Mouse (Mus musculus): Measurements from ENCODE around the gene Habp2. TPM values are rescaled to one million over a fixed set of nuclear protein-coding genes. Genes with fewer than 3 reads are reported as not detected.
A peak's percentile ranks its signal among the peaks of the same experiment; 100 is the strongest.

Gene Habp2
- polyA plus RNA-seq, 1 experiment from 2014 or later = 0.29 TPM

GRCm38 (mm10) chr19:56289642-56290041 lies 2.7 kb downstream of the Habp2 start:
- no peaks in the 10 kb centered on the region for H3K36me3 ChIP-seq (ENCODE audit: control insufficient read depth, insufficient read depth, low read length)
- no peak overlapping the region for H3K4me3 ChIP-seq (ENCODE audit: low read depth, low read length)
- H3K4me1 ChIP-seq (ENCODE audit: control insufficient read depth, insufficient read depth, low read length) = 0 out of 2 replicates have a peak, but pooled peaks cover under 1% of the 10 kb centered on the region
- no peak overlapping the region for H3K27ac ChIP-seq (ENCODE audit: low read depth, low read length)
- no peak for ATAC-seq (ENCODE audit: low read depth)
- no peaks in the 10 kb centered on the region for H3K27me3 ChIP-seq (ENCODE audit: control insufficient read depth, insufficient read depth, low read length)
- WGBS = 95% methylated on average over 8 of the region's 8 CpGs
- no peaks in the 10 kb centered on the region for H3K9me3 ChIP-seq (ENCODE audit: control insufficient read depth, low read length)
- no peak overlapping the region for H3K4me2 ChIP-seq (ENCODE audit: low read depth, low read length)
- H3K9ac ChIP-seq (replicated peaks; ENCODE audit: low read depth, low read length) = no peak overlapping the region

GRCm38 (mm10) chr19:56291898-56292297 lies 5.0 kb downstream of the Habp2 start:
- H3K4me2 ChIP-seq (ENCODE audit: low read depth, low read length) = no peak overlapping the region
- no peaks in the 10 kb centered on the region for H3K36me3 ChIP-seq (ENCODE audit: control insufficient read depth, insufficient read depth, low read length)
- no peak overlapping the region for H3K27ac ChIP-seq (ENCODE audit: low read depth, low read length)
- no peak for ATAC-seq (ENCODE audit: low read depth)
- no peaks in the 10 kb centered on the region for H3K27me3 ChIP-seq (ENCODE audit: control insufficient read depth, insufficient read depth, low read length)
- 0 out of 2 replicates have a peak, but pooled peaks cover 4% of the 10 kb centered on the region for H3K4me1 ChIP-seq (ENCODE audit: control insufficient read depth, insufficient read depth, low read length)
- H3K4me3 ChIP-seq (ENCODE audit: low read depth, low read length) = no peak overlapping the region
- no peak overlapping the region for H3K9ac ChIP-seq (replicated peaks; ENCODE audit: low read depth, low read length)
- no peaks in the 10 kb centered on the region for H3K9me3 ChIP-seq (ENCODE audit: control insufficient read depth, low read length)
- 62% methylated on average over 6 of the region's 6 CpGs for WGBS

GRCm38 (mm10) chr19:56292335-56292734 lies 5.4 kb downstream of the Habp2 start:
- H3K9ac ChIP-seq (replicated peaks; ENCODE audit: low read depth, low read length) = no peak overlapping the region
- ATAC-seq (ENCODE audit: low read depth) = no peak
- H3K4me1 ChIP-seq (ENCODE audit: control insufficient read depth, insufficient read depth, low read length) = 0 out of 2 replicates have a peak, but pooled peaks cover 4% of the 10 kb centered on the region
- no peak overlapping the region for H3K27ac ChIP-seq (ENCODE audit: low read depth, low read length)
- H3K4me3 ChIP-seq (ENCODE audit: low read depth, low read length) = no peak overlapping the region
- H3K27me3 ChIP-seq (ENCODE audit: control insufficient read depth, insufficient read depth, low read length) = no peaks in the 10 kb centered on the region
- H3K36me3 ChIP-seq (ENCODE audit: control insufficient read depth, insufficient read depth, low read length) = no peaks in the 10 kb centered on the region
- no peak overlapping the region for H3K4me2 ChIP-seq (ENCODE audit: low read depth, low read length)
- no peaks in the 10 kb centered on the region for H3K9me3 ChIP-seq (ENCODE audit: control insufficient read depth, low read length)
- WGBS = 62% methylated on average over 9 of the region's 9 CpGs

GRCm38 (mm10) chr19:56294654-56295399 lies 7.9 kb downstream of the Habp2 start:
- Histone ChIP-seq H3K4me1 (ENCODE audit: control insufficient read depth, insufficient read depth, low read length) (0 out of 2 replicates have a peak, but pooled peaks cover 4% of the 10 kb centered on the region), H3K27ac (ENCODE audit: low read depth, low read length) (no peak overlapping the region), H3K36me3 (ENCODE audit: control insufficient read depth, insufficient read depth, low read length) (no peaks in the 10 kb centered on the region), H3K27me3 (ENCODE audit: control insufficient read depth, insufficient read depth, low read length) (no peaks in the 10 kb centered on the region), H3K9me3 (ENCODE audit: control insufficient read depth, low read length) (no peaks in the 10 kb centered on the region), H3K4me2 (ENCODE audit: low read depth, low read length) (no peak overlapping the region), H3K4me3 (ENCODE audit: low read depth, low read length) (no peak overlapping the region), H3K9ac (replicated peaks; ENCODE audit: low read depth, low read length) (no peak overlapping the region)
- ATAC-seq (ENCODE audit: low read depth) = peak; percentile 82
- WGBS = 28% methylated on average over 7 of the region's 7 CpGs

GRCm38 (mm10) chr19:56296668-56297067 lies 9.7 kb downstream of the Habp2 start:
- Histone ChIP-seq H3K9me3 (ENCODE audit: control insufficient read depth, low read length) (no peaks in the 10 kb centered on the region), H3K27ac (ENCODE audit: low read depth, low read length) (no peak overlapping the region), H3K4me3 (ENCODE audit: low read depth, low read length) (no peak overlapping the region), H3K4me1 (ENCODE audit: control insufficient read depth, insufficient read depth, low read length) (0 out of 2 replicates have a peak, but pooled peaks cover 4% of the 10 kb centered on the region), H3K9ac (replicated peaks; ENCODE audit: low read depth, low read length) (no peak overlapping the region), H3K36me3 (ENCODE audit: control insufficient read depth, insufficient read depth, low read length) (no peaks in the 10 kb centered on the region), H3K4me2 (ENCODE audit: low read depth, low read length) (no peak overlapping the region), H3K27me3 (ENCODE audit: control insufficient read depth, insufficient read depth, low read length) (no peaks in the 10 kb centered on the region)
- ATAC-seq (ENCODE audit: low read depth) = no peak
- 88% methylated on average over 9 of the region's 9 CpGs for WGBS

- 61% methylated on average over 3 of the region's 3 CpGs for WGBS
- Histone ChIP-seq H3K4me3 (ENCODE audit: low read depth, low read length) (no peak overlapping the region), H3K27ac (ENCODE audit: low read depth, low read length) (no peak overlapping the region), H3K9ac (replicated peaks; ENCODE audit: low read depth, low read length) (no peak overlapping the region), H3K27me3 (ENCODE audit: control insufficient read depth, insufficient read depth, low read length) (no peaks in the 10 kb centered on the region), H3K4me2 (ENCODE audit: low read depth, low read length) (no peak overlapping the region), H3K36me3 (ENCODE audit: control insufficient read depth, insufficient read depth, low read length) (no peaks in the 10 kb centered on the region), H3K4me1 (ENCODE audit: control insufficient read depth, insufficient read depth, low read length) (0 out of 2 replicates have a peak, but pooled peaks cover 4% of the 10 kb centered on the region), H3K9me3 (ENCODE audit: control insufficient read depth, low read length) (no peaks in the 10 kb centered on the region)
- no peak for ATAC-seq (ENCODE audit: low read depth)
These were observed 10.3 kb downstream of the Habp2 start for GRCm38 (mm10) chr19:56297264-56297663.

- H3K4me3 ChIP-seq (ENCODE audit: low read depth, low read length) = no peak overlapping the region
- 59% methylated on average over 11 of the region's 11 CpGs for WGBS
These were observed 13.9 kb downstream of the Habp2 start for GRCm38 (mm10) chr19:56300835-56301234.

GRCm38 (mm10) chr19:56316531-56316930 lies 29.6 kb downstream of the Habp2 start:
- ATAC-seq (ENCODE audit: low read depth) = no peak

More at GRCm38 (mm10) chr19:56300835-56301234, 13.9 kb downstream of the Habp2 start:
- Histone ChIP-seq H3K9ac (replicated peaks; ENCODE audit: low read depth, low read length) (no peak overlapping the region), H3K4me1 (ENCODE audit: control insufficient read depth, insufficient read depth, low read length) (no peaks in the 10 kb centered on the region), H3K27me3 (ENCODE audit: control insufficient read depth, insufficient read depth, low read length) (no peaks in the 10 kb centered on the region), H3K36me3 (ENCODE audit: control insufficient read depth, insufficient read depth, low read length) (no peaks in the 10 kb centered on the region), H3K9me3 (ENCODE audit: control insufficient read depth, low read length) (no peaks in the 10 kb centered on the region), H3K4me2 (ENCODE audit: low read depth, low read length) (no peak overlapping the region), H3K27ac (ENCODE audit: low read depth, low read length) (no peak overlapping the region)
- ATAC-seq (ENCODE audit: low read depth) = no peak

GRCm38 (mm10) chr19:56319219-56319618 lies 32.3 kb downstream of the Habp2 start:
- Histone ChIP-seq H3K9me3 (ENCODE audit: control insufficient read depth, low read length) (no peaks in the 10 kb centered on the region), H3K27me3 (ENCODE audit: control insufficient read depth, insufficient read depth, low read length) (no peaks in the 10 kb centered on the region), H3K4me3 (ENCODE audit: low read depth, low read length) (no peak overlapping the region), H3K36me3 (ENCODE audit: control insufficient read depth, insufficient read depth, low read length) (no peaks in the 10 kb centered on the region), H3K4me1 (ENCODE audit: control insufficient read depth, insufficient read depth, low read length) (no peaks in the 10 kb centered on the region), H3K9ac (replicated peaks; ENCODE audit: low read depth, low read length) (no peak overlapping the region), H3K4me2 (ENCODE audit: low read depth, low read length) (no peak overlapping the region), H3K27ac (ENCODE audit: low read depth, low read length) (no peak overlapping the region)
- 93% methylated on average over 7 of the region's 7 CpGs for whole genome bisulfite sequencing
- ATAC-seq (ENCODE audit: low read depth) = no peak

More at GRCm38 (mm10) chr19:56316531-56316930, 29.6 kb downstream of the Habp2 start:
- Histone ChIP-seq H3K9me3 (ENCODE audit: control insufficient read depth, low read length) (no peaks in the 10 kb centered on the region), H3K4me3 (ENCODE audit: low read depth, low read length) (no peak overlapping the region), H3K36me3 (ENCODE audit: control insufficient read depth, insufficient read depth, low read length) (no peaks in the 10 kb centered on the region), H3K4me1 (ENCODE audit: control insufficient read depth, insufficient read depth, low read length) (no peaks in the 10 kb centered on the region), H3K27me3 (ENCODE audit: control insufficient read depth, insufficient read depth, low read length) (no peaks in the 10 kb centered on the region), H3K27ac (ENCODE audit: low read depth, low read length) (no peak overlapping the region), H3K9ac (replicated peaks; ENCODE audit: low read depth, low read length) (no peak overlapping the region), H3K4me2 (ENCODE audit: low read depth, low read length) (no peak overlapping the region)
- WGBS = 86% methylated on average over 3 of the region's 3 CpGs

Data from neural tube, embryonic 14.5 days (tissue).